Mouse (Mus musculus) olfactory bulb, adult 2 months (tissue): ENCODE measurements around the gene Rab42.

Source experiments
- CTCF ChIP-seq: fragments of 200-500 bp; IDR thresholded peaks from 2 replicates; pipeline ENCODE4 v1.5.1; 2012; ENCODE audit warnings: low read depth, mild to moderate bottlenecking, low read length, moderate library complexity; ENCODE audit not compliant: insufficient read depth
- POLR2A ChIP-seq: fragments of 200-500 bp; IDR thresholded peaks from 2 replicates; pipeline ENCODE4 v1.6.1; 2012; ENCODE audit warnings: mild to moderate bottlenecking, low read depth, low read length, moderate library complexity; ENCODE audit not compliant: insufficient read depth

DNA sequence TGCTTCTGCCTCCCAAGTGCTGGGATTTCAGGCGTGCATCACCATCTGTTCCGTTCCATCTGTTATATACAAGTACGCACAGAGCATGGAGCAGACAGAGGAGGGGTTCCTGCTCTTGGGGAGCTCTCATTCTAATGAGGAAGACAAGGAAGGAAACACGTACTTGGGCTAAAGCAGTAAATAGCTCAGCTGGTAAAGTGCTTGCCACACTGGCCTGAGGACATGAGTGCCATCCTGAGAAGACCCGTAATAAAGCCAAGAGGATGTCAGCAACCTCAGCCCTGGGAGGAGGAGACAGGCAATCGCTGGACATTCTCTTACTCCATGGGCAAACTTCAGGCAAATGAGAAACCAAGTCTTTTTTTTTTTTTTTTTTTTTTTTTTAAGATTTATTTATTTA, 2.8 kb upstream of the Rab42 start:
- no peak for TF ChIP-seq CTCF
- no peak for TF ChIP-seq POLR2A
